Mouse (Mus musculus): ENCODE measurements at regions not wholly inside any gene's neighbourhood (a gene's known extent, or its start where the extent isn't known, plus 50 kb on each side); places are given as distances from the start of the nearest gene placed in this dataset.
"Not testable (repeated sequence)": the region's sequence is repeated elsewhere in the genome, so short reads cannot be mapped to it uniquely, and the experiment has no call there.

GRCm38 (mm10) chr9:33070116-33070515 is 434.1 kb downstream of the Ets1 start:
- ATAC-seq (ENCODE audit: insufficient read depth, low FRiP score, low read depth): no peak
- no peak overlapping the region for H3K27ac ChIP-seq
- H3K4me2 ChIP-seq: no peak overlapping the region
- no peaks in the 10 kb centered on the region for H3K4me1 ChIP-seq
- H3K9me3 ChIP-seq: no peaks in the 10 kb centered on the region
- WGBS: 49% methylated on average over 3 of the region's 3 CpGs
- H3K9ac ChIP-seq: no peak overlapping the region
- no peak overlapping the region for H3K4me3 ChIP-seq (replicated peaks)
- H3K27me3 ChIP-seq (replicated peaks): no peaks in the 10 kb centered on the region
- no peaks in the 10 kb centered on the region for H3K36me3 ChIP-seq

GRCm38 (mm10) chr9:33080271-33080670 is 444.2 kb downstream of the Ets1 start:
- ATAC-seq (ENCODE audit: insufficient read depth, low FRiP score, low read depth): no peak
- H3K9me3 ChIP-seq: no peaks in the 10 kb centered on the region
- no peak overlapping the region for H3K4me2 ChIP-seq
- H3K4me1 ChIP-seq: no peaks in the 10 kb centered on the region
- H3K36me3 ChIP-seq: no peaks in the 10 kb centered on the region
- H3K27ac ChIP-seq: no peak overlapping the region
- no peak overlapping the region for H3K9ac ChIP-seq
- WGBS: 67% methylated on average over 3 of the region's 3 CpGs
- H3K4me3 ChIP-seq (replicated peaks): no peak overlapping the region
- H3K27me3 ChIP-seq (replicated peaks): no peaks in the 10 kb centered on the region

- Histone ChIP-seq H3K4me2 (no peak overlapping the region), H3K4me3 (replicated peaks) (no peak overlapping the region), H3K4me1 (no peaks in the 10 kb centered on the region), H3K9me3 (no peaks in the 10 kb centered on the region), H3K27ac (no peak overlapping the region), H3K27me3 (replicated peaks) (no peaks in the 10 kb centered on the region), H3K9ac (no peak overlapping the region), H3K36me3 (no peaks in the 10 kb centered on the region)
- 45% methylated on average over 6 of the region's 6 CpGs for WGBS
- ATAC-seq (ENCODE audit: insufficient read depth, low FRiP score, low read depth): no peak
Measured at GRCm38 (mm10) chr9:33080774-33081173, 444.8 kb downstream of the Ets1 start.

- no peak for ATAC-seq (ENCODE audit: insufficient read depth, low FRiP score, low read depth)
- Histone ChIP-seq H3K4me2 (no peak overlapping the region), H3K4me1 (no peaks in the 10 kb centered on the region), H3K4me3 (replicated peaks) (no peak overlapping the region), H3K9ac (no peak overlapping the region), H3K27me3 (replicated peaks) (no peaks in the 10 kb centered on the region), H3K9me3 (no peaks in the 10 kb centered on the region), H3K36me3 (no peaks in the 10 kb centered on the region), H3K27ac (no peak overlapping the region)
- 76% methylated on average over 3 of the region's 3 CpGs for WGBS
Measured at GRCm38 (mm10) chr9:33089977-33090376, 454.0 kb downstream of the Ets1 start.

- Histone ChIP-seq H3K4me1 (no peaks in the 10 kb centered on the region), H3K4me3 (replicated peaks) (no peak overlapping the region), H3K4me2 (no peak overlapping the region), H3K27ac (no peak overlapping the region), H3K27me3 (replicated peaks) (no peaks in the 10 kb centered on the region), H3K9ac (no peak overlapping the region), H3K36me3 (no peaks in the 10 kb centered on the region), H3K9me3 (no peaks in the 10 kb centered on the region)
- 70% methylated on average over 3 of the region's 3 CpGs for WGBS
- no peak for ATAC-seq (ENCODE audit: insufficient read depth, low FRiP score, low read depth)
Measured at GRCm38 (mm10) chr9:33091664-33092063, 455.6 kb downstream of the Ets1 start.

- no peak overlapping the region for H3K27ac ChIP-seq
- H3K9me3 ChIP-seq: no peaks in the 10 kb centered on the region
- ATAC-seq (ENCODE audit: insufficient read depth, low FRiP score, low read depth): no peak
- under 1% methylated on average over 3 of the region's 3 CpGs for WGBS
- H3K9ac ChIP-seq: no peak overlapping the region
- no peak overlapping the region for H3K4me2 ChIP-seq
- H3K4me3 ChIP-seq (replicated peaks): no peak overlapping the region
- no peaks in the 10 kb centered on the region for H3K36me3 ChIP-seq
- H3K27me3 ChIP-seq (replicated peaks): no peaks in the 10 kb centered on the region
- no peaks in the 10 kb centered on the region for H3K4me1 ChIP-seq
Measured at GRCm38 (mm10) chr9:33095654-33096053, 459.6 kb downstream of the Ets1 start.

- Histone ChIP-seq H3K9ac (no peak overlapping the region), H3K27ac (no peak overlapping the region), H3K9me3 (no peaks in the 10 kb centered on the region), H3K27me3 (replicated peaks) (no peaks in the 10 kb centered on the region), H3K36me3 (no peaks in the 10 kb centered on the region), H3K4me3 (replicated peaks) (no peak overlapping the region), H3K4me2 (no peak overlapping the region), H3K4me1 (no peaks in the 10 kb centered on the region)
- 49% methylated on average over 3 of the region's 3 CpGs for WGBS
- no peak for ATAC-seq (ENCODE audit: insufficient read depth, low FRiP score, low read depth)
Measured at GRCm38 (mm10) chr9:33101206-33101605, 465.2 kb downstream of the Ets1 start.

- Histone ChIP-seq H3K27me3 (replicated peaks) (no peaks in the 10 kb centered on the region), H3K4me3 (replicated peaks) (no peak overlapping the region), H3K4me2 (no peak overlapping the region), H3K9ac (no peak overlapping the region), H3K36me3 (no peaks in the 10 kb centered on the region), H3K9me3 (no peaks in the 10 kb centered on the region), H3K27ac (no peak overlapping the region), H3K4me1 (no peaks in the 10 kb centered on the region)
- WGBS: 15% methylated on average over 3 of the region's 3 CpGs
- no peak for ATAC-seq (ENCODE audit: insufficient read depth, low FRiP score, low read depth)
Measured at GRCm38 (mm10) chr9:33104623-33105074, 468.6 kb downstream of the Ets1 start.

GRCm38 (mm10) chr9:33123841-33124240 is 487.8 kb downstream of the Ets1 start:
- Histone ChIP-seq H3K27me3 (replicated peaks) (no peaks in the 10 kb centered on the region), H3K9ac (no peak overlapping the region), H3K4me2 (no peak overlapping the region), H3K36me3 (no peaks in the 10 kb centered on the region), H3K4me3 (replicated peaks) (no peak overlapping the region), H3K27ac (no peak overlapping the region), H3K4me1 (no peaks in the 10 kb centered on the region), H3K9me3 (no peaks in the 10 kb centered on the region)
- WGBS: 83% methylated on average over 1 of the region's 1 CpGs
- ATAC-seq (ENCODE audit: insufficient read depth, low FRiP score, low read depth): no peak

- Histone ChIP-seq H3K9ac (no peak overlapping the region), H3K36me3 (no peaks in the 10 kb centered on the region), H3K4me1 (no peaks in the 10 kb centered on the region), H3K9me3 (no peaks in the 10 kb centered on the region), H3K4me2 (no peak overlapping the region), H3K27ac (no peak overlapping the region), H3K27me3 (replicated peaks) (no peaks in the 10 kb centered on the region), H3K4me3 (replicated peaks) (no peak overlapping the region)
- ATAC-seq (ENCODE audit: insufficient read depth, low FRiP score, low read depth): no peak
- WGBS: 26% methylated on average over 1 of the region's 1 CpGs
Measured at GRCm38 (mm10) chr9:33152186-33152585, 516.2 kb downstream of the Ets1 start.

- H3K36me3 ChIP-seq: no peaks in the 10 kb centered on the region
- no peak overlapping the region for H3K4me2 ChIP-seq
- H3K27ac ChIP-seq: no peak overlapping the region
- no peaks in the 10 kb centered on the region for H3K9me3 ChIP-seq
- no peak for ATAC-seq (ENCODE audit: insufficient read depth, low FRiP score, low read depth)
- no peak overlapping the region for H3K4me3 ChIP-seq (replicated peaks)
- WGBS: 51% methylated on average over 6 of the region's 6 CpGs
- no peak overlapping the region for H3K9ac ChIP-seq
- no peaks in the 10 kb centered on the region for H3K27me3 ChIP-seq (replicated peaks)
- no peaks in the 10 kb centered on the region for H3K4me1 ChIP-seq
Measured at GRCm38 (mm10) chr9:33168159-33168558, 532.1 kb downstream of the Ets1 start.

GRCm38 (mm10) chr9:33169093-33169492 is 533.1 kb downstream of the Ets1 start:
- H3K4me1 ChIP-seq; H3K4me2 ChIP-seq; H3K27ac ChIP-seq; H3K9ac ChIP-seq; H3K4me3 ChIP-seq (replicated peaks); H3K36me3 ChIP-seq; H3K27me3 ChIP-seq (replicated peaks); ATAC-seq (ENCODE audit: insufficient read depth, low FRiP score, low read depth); H3K9me3 ChIP-seq: not testable (repeated sequence)
- 97% methylated on average over 1 of the region's 1 CpGs for WGBS

- no peak for ATAC-seq (ENCODE audit: insufficient read depth, low FRiP score, low read depth)
- no peaks in the 10 kb centered on the region for H3K36me3 ChIP-seq
- no peaks in the 10 kb centered on the region for H3K27me3 ChIP-seq (replicated peaks)
- H3K9me3 ChIP-seq: no peaks in the 10 kb centered on the region
- H3K9ac ChIP-seq: no peak overlapping the region
- H3K27ac ChIP-seq: no peak overlapping the region
- H3K4me2 ChIP-seq: no peak overlapping the region
- no peak overlapping the region for H3K4me3 ChIP-seq (replicated peaks)
- no peaks in the 10 kb centered on the region for H3K4me1 ChIP-seq
Measured at GRCm38 (mm10) chr9:33180066-33180465, 544.0 kb downstream of the Ets1 start.

Measured in stomach, embryonic 15.5 days (tissue).